In genomic region chr19:55305024-55305423, GRCm38 (mm10) we compare ENCODE assay signal across 14 mouse cellular contexts. TPM values are rescaled to one million over a fixed set of nuclear protein-coding genes. Genes with fewer than 3 reads are reported as not detected.
DNase-seq lines count a peak whose midpoint lies in the region; ATAC-seq and TF ChIP-seq lines count a peak whose summit lies in the region.
"Had no signal": no experiment of that assay in that cellular context is flagged by ENCODE, and none has a peak within 500 bp of the region (broad histone marks: within the 10 kb centered on the region; RNA-seq: fewer than 3 reads in every experiment).

No protein-coding gene starts in this region.

- no peaks in the 10 kb centered on the region for H3K4me1 ChIP-seq in forebrain, postnatal 0 days (ENCODE audit: insufficient read depth)
- H3K4me1 ChIP-seq in forebrain, embryonic 16.5 days (replicated peaks; ENCODE audit: control insufficient read depth, insufficient read depth, low read length) = no peaks in the 10 kb centered on the region
- H3K4me1 ChIP-seq in lung, embryonic 14.5 days (ENCODE audit: insufficient read depth) = no peaks in the 10 kb centered on the region

- no peak overlapping the region for H3K4me3 ChIP-seq in forebrain, postnatal 0 days (ENCODE audit: low read depth, low read length)
- H3K4me3 ChIP-seq in forebrain, embryonic 16.5 days (replicated peaks; ENCODE audit: low read length) = no peak overlapping the region
- H3K4me3 ChIP-seq in lung, embryonic 14.5 days (ENCODE audit: low read depth, low read length) = no peak overlapping the region
- H3K4me3 ChIP-seq: erythroblast, embryonic 14.5 days had no signal

- no peak for ATAC-seq in forebrain, postnatal 0 days
- no peak for ATAC-seq in forebrain, embryonic 16.5 days
- ATAC-seq in lung, embryonic 14.5 days (ENCODE audit: insufficient read depth) = no peak

- no peak overlapping the region for H3K27ac ChIP-seq in forebrain, postnatal 0 days (ENCODE audit: low read depth, low read length)
- no peak overlapping the region for H3K27ac ChIP-seq in forebrain, embryonic 16.5 days (ENCODE audit: low read length)
- no peak overlapping the region for H3K27ac ChIP-seq in lung, embryonic 14.5 days (ENCODE audit: low read depth)

- H3K27me3 ChIP-seq in forebrain, postnatal 0 days (ENCODE audit: insufficient read depth, low read length) = no peaks in the 10 kb centered on the region
- H3K27me3 ChIP-seq in forebrain, embryonic 16.5 days (replicated peaks; ENCODE audit: control insufficient read depth, insufficient read depth, low read length) = no peaks in the 10 kb centered on the region
- H3K27me3 ChIP-seq in lung, embryonic 14.5 days (ENCODE audit: insufficient read depth, low read length) = no peaks in the 10 kb centered on the region

- no peak overlapping the region for H3K4me2 ChIP-seq in forebrain, postnatal 0 days (ENCODE audit: low read depth)
- H3K4me2 ChIP-seq in forebrain, embryonic 16.5 days (ENCODE audit: low read length) = no peak overlapping the region
- H3K4me2 ChIP-seq in lung, embryonic 14.5 days = no peak overlapping the region

- H3K9ac ChIP-seq in forebrain, postnatal 0 days = no peak overlapping the region
- no peak overlapping the region for H3K9ac ChIP-seq in forebrain, embryonic 16.5 days (replicated peaks; ENCODE audit: low read depth, low read length)
- no peak overlapping the region for H3K9ac ChIP-seq in lung, embryonic 14.5 days

- H3K36me3 ChIP-seq in forebrain, postnatal 0 days (ENCODE audit: insufficient read depth) = peaks cover 57% of the 10 kb centered on the region
- H3K36me3 ChIP-seq in forebrain, embryonic 16.5 days (ENCODE audit: control insufficient read depth, insufficient read depth) = peaks cover 15% of the 10 kb centered on the region
- H3K36me3 ChIP-seq in lung, embryonic 14.5 days (ENCODE audit: insufficient read depth) = peaks cover 71% of the 10 kb centered on the region

- no peaks in the 10 kb centered on the region for H3K9me3 ChIP-seq in forebrain, postnatal 0 days (ENCODE audit: low read length)
- H3K9me3 ChIP-seq in forebrain, embryonic 16.5 days (ENCODE audit: control insufficient read depth, low read length) = no peaks in the 10 kb centered on the region
- H3K9me3 ChIP-seq in lung, embryonic 14.5 days (ENCODE audit: low read depth, low read length) = no peaks in the 10 kb centered on the region

- DNase-seq in forebrain, postnatal 0 days = no peak
- DNase-seq in lung, embryonic 14.5 days = peak; percentile 81
- DNase-seq in lung, postnatal 4 days = no peak
- peak; percentile 34 for DNase-seq in adipocyte (ENCODE audit: low spot score)
- DNase-seq in retina, postnatal 1 day = peak; percentile 9
- DNase-seq in cerebellum, postnatal 25 days = no peak
- no peak for DNase-seq in right cerebral cortex, postnatal 14 days
- DNase-seq: adrenal gland, adult 8-10 months; cerebellum, adult 11 months; gastrocnemius, postnatal 36 days; kidney, postnatal 14 days; lung, postnatal 10 days had no signal

- TF ChIP-seq CTCF in forebrain, postnatal 0 days (IDR thresholded peaks at IDR 0.05; ENCODE audit: low read depth) = peak; percentile 55
- TF ChIP-seq CTCF in lung, embryonic 14.5 days (IDR thresholded peaks at IDR 0.05; ENCODE audit: low read depth) = peak; percentile 52

RNA-seq across cellular contexts. Expression of gene Zdhhc6, which starts 10.8 kb away (rescaled TPM):
- total RNA-seq in forebrain, postnatal 0 days (2014; rRNA removed) = 35.2 and 39.4 TPM in 2 replicates
- 32.8 and 48.0 TPM in 2 replicates for polyA plus RNA-seq in forebrain, postnatal 0 days (2015; fragmentation: Nextera tagmentation; extraction: Ambion mirVana)
- 69.8 and 70.4 TPM in 2 replicates for polyA plus RNA-seq in forebrain, embryonic 16.5 days (2015; fragmentation: Nextera tagmentation; extraction: Ambion mirVana)
- 105 and 106 TPM in 2 replicates for polyA plus RNA-seq in lung, embryonic 14.5 days (2014; fragmentation: Nextera tagmentation; extraction: Ambion mirVana)

RNA-seq across cellular contexts. Expression of gene Vti1a, which starts 11.1 kb away (rescaled TPM):
- total RNA-seq in forebrain, postnatal 0 days (2014; rRNA removed) = 36.6 and 43.7 TPM in 2 replicates
- 21.9 and 27.5 TPM in 2 replicates for polyA plus RNA-seq in forebrain, postnatal 0 days (2015; fragmentation: Nextera tagmentation; extraction: Ambion mirVana)
- 29.3 and 34.4 TPM in 2 replicates for polyA plus RNA-seq in forebrain, embryonic 16.5 days (2015; fragmentation: Nextera tagmentation; extraction: Ambion mirVana)
- polyA plus RNA-seq in lung, embryonic 14.5 days (2014; fragmentation: Nextera tagmentation; extraction: Ambion mirVana) = 25.0 and 25.5 TPM in 2 replicates

RNA-seq across cellular contexts. Expression of gene Acsl5, which starts 53.3 kb away (rescaled TPM):
- 15.9 and 22.7 TPM in 2 replicates for total RNA-seq in forebrain, postnatal 0 days (2014; rRNA removed)
- 16.4 and 16.6 TPM in 2 replicates for polyA plus RNA-seq in forebrain, postnatal 0 days (2015; fragmentation: Nextera tagmentation; extraction: Ambion mirVana)
- polyA plus RNA-seq in forebrain, embryonic 16.5 days (2015; fragmentation: Nextera tagmentation; extraction: Ambion mirVana) = 13.4 and 15.8 TPM in 2 replicates
- polyA plus RNA-seq in lung, embryonic 14.5 days (2014; fragmentation: Nextera tagmentation; extraction: Ambion mirVana) = 60.1 and 69.3 TPM in 2 replicates

Comparison
In these comparisons a context has a peak if more than half of its experiments do, and no peak if none do; other contexts are left out.
1. DNase-seq: peak in lung, embryonic 14.5 days (single experiment), adipocyte (single experiment) and retina, postnatal 1 day (single experiment); none in forebrain, postnatal 0 days (single experiment), lung, postnatal 4 days (0 of 2), cerebellum, postnatal 25 days (0 of 2) and right cerebral cortex, postnatal 14 days (single experiment).